Mouse (Mus musculus) cerebellum, adult 11-12 months (tissue): ENCODE data around the gene Adgrf3.

Experiments used
- DNase-seq: peaks from one replicate; pipeline ENCODE4 v3.0.0; 2022

Adgrf3 gene

DNA sequence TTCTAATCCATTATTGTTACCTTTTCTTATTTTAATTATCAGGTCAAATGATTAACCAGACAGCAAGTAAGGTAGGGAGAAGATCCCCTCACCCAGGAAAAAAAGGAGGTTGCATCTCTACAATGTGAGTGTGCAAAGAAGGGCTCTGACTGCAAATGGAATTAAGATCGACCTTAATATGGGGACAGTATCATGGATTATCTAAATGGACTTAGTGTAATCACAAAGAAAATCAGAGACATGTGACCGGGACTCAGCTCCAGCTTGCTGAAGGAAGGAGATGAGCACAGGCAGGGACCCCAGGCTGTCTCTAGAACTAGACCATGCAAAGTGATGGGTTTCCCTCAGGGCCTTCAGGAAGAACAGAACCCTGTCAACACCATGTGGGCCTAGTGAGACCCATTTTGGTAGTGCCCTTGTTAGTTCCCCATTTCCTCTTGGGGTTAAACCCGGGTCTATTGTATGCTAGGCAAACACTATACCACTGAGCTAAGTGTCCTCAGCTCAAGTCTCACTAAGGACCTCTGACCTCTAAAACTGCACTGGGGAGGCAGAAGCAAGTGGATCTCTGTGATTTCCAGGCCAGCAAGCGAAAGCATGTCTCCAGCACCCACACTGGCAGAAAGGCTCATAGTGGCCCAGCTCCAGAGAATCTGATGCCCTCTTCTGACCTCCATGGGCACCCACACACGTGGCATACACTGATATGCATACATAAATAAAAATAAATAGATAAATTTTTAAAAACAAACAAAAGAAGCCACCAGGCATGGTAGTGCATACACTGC is 57.2 kb downstream of the Adgrf3 start:
- no peak for DNase-seq

DNA sequence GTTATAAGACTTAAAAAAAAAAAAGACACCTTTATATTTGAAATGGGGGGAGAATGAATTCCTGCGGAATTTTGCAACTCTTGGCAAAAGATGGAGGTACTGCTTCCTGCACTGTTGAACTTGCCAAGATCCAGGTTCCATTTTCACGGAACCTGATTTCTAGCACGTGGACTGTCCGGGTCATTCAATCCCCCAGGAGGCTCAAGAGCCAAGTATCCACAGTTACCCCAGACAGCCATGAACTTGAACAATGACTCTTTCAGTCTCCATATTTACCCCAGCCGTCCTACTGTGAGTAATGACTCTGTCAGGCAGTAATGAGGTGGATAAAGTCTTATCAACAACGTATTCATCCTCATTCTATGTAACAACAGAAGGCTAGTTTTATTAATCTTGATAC is 59.0 kb downstream of the Adgrf3 start:
- no peak for DNase-seq
